Mouse (Mus musculus) kidney, adult 8-10 months (tissue): Measurements from ENCODE around the gene Cacna1i.
A peak's percentile ranks its signal among the peaks of the same experiment; 100 is the strongest.

Experiments
- DNase-seq, 2 experiments: peaks; one replicate each; pipeline ENCODE4 v3.0.0; 2022

The Cacna1i gene

DNA sequence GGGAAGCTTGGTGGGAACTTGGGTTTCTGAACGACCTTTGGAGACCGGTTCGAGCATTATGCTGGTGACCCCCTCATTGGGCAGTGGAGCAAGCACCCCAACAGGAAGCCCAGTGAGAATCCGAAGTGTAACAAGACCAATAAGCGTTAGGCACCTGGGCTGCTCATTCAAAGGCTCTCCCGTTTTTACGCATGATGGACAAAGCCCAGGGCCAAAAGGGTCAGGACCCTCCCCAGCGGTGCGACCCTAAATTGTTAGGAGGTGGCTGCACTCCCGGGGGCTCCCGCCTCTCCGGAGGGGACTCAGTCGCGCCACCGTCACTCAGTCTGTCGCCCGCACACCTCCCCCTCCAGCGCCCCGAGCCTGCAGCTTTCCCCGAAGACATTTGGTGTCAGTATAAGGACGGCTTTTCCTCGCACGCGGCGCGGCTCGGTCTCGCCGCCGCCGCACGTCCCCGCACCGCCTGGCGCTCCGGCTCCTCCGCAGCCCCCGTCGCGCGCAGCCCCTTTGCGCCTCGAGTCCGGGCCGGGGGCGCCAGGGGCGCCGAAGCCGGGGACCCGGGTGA, at the start of gene Cacna1i:
Gene Cacna1i, plus strand, starts transcription at position 388 of the 565 bp plus-strand sequence.
- no peak for DNase-seq

DNA sequence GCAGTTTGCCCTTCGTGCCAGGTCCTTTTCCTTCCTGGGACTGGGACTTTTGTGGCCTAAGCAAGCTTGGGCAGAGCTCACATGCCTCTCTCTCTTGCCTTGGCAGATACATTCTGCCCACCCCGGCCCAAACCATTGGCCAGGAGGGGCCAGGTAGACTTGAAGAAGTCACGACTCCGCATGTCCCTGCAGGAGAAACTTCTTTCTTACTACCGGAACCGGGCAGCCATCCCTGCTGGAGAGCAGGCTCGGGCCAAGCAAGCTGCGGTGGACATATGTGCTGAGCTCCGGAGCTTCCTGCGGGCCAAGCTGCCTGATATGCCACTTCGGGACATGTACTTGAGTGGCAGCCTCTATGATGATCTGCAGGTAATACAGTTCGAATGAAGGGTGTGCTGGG, 38.9 kb upstream of the Cacna1i start:
- no peak for DNase-seq

DNA sequence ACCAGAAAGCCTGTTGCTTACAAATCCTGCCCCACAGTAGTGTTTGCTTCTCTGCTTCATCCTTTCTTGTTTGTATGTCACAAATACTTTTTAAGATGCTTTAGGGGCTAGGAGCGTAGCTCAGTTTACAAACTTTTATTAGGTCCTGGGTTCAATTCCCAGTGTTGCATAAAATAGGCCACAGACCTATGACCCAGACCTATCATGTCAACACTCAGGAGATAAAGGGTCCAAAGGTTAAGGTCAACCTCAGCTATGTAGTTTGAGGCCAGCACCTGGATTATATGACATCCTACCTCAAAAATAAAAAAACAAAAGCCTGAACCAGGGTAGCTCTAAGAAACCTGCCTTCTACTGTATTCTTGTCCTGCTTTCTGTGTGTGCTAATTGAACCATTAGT, 38.4 kb upstream of the Cacna1i start:
- DNase-seq = no peak

DNA sequence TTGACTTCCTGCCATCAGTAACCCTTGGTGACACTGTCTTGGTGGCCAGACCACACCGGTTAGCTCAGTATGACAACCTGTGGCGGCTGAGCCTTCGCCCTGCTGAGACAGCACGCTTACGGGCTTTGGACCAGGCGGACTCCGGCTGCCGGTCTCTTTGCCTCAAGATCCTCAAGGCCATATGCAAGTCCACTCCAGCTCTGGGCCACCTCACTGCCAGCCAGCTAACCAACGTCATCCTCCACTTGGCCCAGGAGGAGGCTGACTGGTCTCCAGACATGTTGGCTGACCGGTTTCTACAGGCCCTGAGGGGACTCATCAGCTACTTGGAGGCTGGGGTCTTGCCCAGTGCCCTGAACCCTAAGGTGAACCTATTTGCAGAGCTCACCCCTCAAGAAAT, 37.4 kb upstream of the Cacna1i start:
- no peak for DNase-seq

DNA sequence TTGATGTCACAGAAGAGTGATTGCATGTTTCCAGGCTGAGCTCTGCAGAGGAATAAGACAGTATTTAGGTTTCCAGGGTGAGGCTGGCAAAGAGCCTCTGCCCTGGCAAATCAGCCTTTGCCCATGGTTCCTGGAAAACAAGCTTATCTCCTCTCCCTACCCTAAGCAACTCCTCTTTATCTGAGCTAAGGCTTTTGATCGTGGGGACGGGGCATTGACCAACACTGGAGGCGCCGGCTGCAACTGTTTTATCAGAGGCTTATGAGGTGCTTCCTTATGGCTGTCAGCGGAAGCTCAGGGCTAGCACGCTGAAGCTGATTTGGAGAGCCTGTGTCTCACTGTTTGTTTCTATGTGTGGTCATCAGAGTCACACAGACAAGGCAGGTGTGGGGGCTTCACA, 36.5 kb upstream of the Cacna1i start:
- DNase-seq = no peak

DNA sequence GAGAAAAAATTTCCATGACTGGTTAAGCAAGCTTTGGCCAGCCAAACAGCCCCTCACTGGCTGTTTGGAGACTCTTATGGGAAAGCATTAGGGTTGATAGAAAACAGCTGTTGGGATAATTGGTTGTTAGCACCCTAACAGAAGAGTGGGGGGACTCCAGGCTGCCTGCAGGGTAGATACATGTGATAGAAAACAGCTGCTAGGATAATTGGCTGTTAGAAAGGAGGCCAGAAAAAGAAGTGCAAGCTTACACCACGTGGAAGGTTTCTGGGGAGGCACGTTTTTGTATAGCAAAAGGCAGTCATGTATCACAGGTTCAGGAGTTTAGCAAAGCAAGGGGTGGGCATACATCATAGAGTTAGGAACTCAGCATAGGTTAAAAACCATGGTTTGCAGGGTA, 33.5 kb upstream of the Cacna1i start:
- no peak for DNase-seq

DNA sequence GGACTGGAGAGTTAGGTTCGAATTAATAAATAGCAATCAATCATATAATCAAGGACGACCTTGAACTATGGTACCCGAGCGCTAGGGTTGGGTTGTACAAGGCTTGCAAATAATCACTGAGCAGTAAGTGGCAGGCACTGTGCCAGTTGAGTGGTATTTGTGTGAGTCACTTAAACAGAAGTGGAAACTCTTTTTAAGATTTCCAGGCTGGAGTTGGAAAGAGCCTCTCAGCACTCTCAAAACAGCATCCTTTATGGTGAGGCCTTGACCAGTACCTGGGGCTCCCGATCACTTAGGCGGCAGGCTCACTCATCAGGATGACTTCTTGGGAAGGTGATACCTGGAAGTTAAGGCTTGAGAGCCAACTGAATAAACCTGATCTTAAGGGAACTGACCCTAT, 32.8 kb upstream of the Cacna1i start:
- no peak for DNase-seq

DNA sequence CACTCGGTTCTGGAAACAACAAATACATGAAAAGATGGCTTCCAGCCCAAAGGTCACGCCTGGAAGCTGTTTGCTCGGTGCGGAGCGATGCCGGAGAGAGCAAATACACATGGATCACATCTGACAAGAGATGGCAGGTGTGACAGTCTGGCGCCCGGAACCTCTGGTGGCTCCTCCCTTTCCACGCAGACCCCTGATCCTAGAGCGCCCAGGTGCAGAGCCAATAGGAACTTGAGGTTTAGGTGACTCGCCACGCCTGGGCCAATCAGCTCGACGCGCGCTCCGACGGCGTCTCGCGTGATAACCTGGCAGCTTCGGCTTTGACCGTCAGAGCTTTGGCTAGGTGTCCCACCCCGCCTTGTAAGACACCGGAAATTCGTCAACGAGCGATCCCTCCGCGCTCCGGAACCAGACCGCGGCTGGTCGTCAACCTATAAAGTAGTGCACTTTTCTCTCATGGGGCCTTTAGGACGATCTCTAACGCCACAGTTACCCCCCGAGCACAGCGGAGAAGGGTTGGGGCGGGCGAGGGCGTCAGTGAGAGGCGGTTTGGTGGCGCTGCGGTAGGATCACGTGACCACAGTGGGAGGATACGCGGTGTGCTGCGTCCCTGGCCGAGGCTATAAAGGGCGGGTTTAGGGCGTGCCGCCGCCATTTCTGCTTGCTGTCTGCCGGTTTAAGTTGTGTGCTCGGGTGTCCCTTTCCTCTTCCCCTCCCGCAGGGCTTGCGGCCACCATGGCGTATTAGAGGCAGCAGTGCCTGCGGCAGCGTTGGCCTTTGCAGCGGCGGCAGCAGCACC, 32.0 kb upstream of the Cacna1i start, which contains the start of gene Atf4:
Gene Atf4, plus strand, starts transcription at position 338 of the 799 bp plus-strand sequence.
- peak; percentile 98 to 99 for DNase-seq

DNA sequence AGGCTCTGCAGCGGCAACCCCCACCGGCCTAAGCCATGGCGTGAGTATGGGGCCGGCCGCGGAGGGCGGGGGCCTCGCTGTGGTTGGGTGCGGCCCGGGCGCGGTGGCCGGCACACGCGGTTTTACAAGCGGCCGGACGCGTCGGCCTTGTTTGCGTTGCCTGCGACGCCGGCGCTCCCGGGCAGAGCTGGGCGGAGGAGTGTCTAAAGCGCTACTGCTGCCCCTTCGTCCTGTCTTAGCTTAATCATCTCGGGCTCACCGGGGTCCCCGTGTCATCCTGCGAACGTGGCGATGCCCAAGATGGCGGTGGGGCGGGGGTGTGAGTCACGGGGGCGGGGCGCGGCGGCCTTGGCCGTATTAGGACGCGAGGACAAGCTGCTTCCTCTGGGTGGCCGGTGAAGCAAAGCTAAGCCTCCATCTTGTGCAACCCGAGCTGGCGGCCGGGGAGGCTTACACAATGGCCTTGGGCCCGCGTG, 31.4 kb upstream of the Cacna1i start:
- peak; percentile 69 to 75 for DNase-seq

DNA sequence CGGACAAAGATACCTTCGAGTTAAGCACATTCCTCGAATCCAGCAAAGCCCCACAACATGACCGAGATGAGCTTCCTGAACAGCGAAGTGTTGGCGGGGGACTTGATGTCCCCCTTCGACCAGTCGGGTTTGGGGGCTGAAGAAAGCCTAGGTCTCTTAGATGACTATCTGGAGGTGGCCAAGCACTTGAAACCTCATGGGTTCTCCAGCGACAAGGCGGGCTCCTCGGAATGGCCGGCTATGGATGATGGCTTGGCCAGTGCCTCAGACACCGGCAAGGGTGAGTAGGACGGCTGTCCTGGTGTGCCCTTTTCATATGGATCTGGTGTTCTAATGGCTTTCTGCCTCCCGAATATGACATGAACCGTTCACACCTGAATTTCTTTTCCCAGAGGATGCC, 30.8 kb upstream of the Cacna1i start:
- DNase-seq = no peak

DNA sequence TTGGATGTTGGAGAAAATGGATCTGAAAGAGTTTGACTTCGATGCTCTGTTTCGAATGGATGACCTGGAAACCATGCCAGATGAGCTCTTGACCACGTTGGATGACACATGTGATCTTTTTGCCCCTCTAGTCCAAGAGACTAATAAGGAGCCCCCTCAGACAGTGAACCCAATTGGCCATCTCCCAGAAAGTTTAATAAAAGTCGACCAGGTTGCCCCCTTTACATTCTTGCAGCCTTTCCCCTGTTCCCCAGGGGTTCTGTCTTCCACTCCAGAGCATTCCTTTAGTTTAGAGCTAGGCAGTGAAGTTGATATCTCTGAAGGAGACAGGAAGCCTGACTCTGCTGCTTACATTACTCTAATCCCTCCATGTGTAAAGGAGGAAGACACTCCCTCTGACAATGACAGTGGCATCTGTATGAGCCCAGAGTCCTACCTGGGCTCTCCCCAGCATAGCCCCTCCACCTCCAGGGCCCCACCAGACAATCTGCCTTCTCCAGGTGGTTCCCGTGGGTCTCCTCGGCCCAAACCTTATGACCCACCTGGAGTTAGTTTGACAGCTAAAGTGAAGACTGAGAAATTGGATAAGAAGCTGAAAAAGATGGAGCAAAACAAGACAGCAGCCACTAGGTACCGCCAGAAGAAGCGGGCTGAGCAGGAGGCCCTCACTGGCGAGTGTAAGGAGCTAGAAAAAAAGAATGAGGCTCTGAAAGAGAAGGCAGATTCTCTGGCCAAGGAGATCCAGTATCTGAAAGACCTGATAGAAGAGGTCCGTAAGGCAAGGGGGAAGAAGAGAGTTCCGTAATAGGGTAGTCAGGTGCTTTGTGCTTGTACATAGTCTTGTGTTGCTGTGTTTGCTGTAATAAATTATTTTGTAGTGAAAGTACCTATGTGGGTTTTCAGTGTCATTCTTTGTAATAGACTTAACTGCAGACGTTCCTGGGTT, 30.1 kb upstream of the Cacna1i start:
- no peak for DNase-seq

DNA sequence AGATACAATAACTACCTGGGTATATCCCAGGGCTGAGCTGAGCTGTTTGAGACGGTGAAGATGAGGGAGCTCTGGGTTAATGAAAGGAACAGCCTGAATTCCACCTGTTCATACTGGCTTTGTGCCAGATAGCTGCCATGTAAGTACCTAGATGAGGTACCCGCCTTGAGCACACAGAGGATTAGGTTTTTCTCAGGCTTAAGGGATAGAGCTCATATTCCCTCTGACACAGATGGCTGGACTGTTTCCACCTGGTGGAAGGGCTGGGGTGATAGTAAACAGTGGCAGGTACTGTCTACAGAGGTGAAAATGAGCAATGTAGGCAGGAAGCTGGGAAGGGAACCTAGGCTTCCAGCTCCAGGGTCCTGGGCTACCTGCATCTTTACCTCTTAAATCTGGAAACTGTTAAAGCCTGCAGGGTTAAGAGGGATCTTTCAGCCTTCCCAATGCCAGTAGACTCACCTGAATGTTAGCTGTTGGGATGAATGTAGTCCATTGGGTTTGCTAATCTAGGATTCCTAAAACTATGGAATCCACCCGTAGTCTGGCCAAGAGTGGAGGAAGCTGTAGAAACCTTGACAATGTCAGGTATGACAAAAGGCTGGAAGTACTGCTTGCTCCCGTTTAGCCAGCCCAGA, 29.3 kb upstream of the Cacna1i start:
- no peak for DNase-seq

DNA sequence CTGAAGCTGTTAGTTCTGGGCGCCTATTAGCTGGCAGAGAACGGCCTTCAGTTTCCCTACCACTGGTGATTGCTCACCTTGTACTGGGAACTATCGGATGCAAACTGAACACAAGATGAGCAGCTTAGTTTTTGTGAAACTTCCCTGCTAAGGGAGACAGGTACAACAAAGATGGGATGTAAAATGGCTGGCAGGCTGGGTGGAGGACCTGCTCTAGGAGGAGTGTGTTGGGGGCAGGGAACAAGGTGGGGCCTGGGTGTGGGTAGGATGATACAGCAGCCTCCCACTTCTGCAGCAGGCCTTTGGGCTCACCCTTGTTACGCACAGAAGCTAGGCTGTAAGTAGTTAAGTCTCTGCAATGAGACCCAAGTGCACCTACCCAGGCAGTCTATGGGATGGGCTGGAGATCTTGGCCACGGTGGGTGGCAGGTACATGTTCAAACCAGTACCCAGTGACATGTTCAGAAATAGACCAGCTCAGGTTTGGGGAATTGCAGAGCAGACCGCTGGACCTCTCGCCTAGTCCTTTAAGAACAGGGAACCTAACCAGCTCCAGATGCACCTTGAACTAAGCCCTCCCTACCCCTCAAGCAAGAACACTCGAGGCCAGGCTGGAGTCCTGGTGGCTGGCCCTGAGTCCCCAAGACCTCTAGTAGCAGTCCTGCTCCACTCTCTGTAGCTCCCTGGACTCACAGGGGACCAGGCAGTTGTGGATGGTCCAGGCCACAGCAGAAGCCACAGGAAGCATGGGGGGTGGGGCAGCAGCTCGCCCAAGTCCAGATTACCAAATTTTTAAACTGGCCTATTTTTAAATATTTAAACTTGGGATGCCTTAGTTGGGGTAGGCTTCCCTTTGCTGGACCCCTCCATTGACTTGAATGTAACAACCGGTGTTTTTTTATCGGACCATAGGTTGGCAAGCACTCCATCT, 28.5 kb upstream of the Cacna1i start:
- no peak for DNase-seq

DNA sequence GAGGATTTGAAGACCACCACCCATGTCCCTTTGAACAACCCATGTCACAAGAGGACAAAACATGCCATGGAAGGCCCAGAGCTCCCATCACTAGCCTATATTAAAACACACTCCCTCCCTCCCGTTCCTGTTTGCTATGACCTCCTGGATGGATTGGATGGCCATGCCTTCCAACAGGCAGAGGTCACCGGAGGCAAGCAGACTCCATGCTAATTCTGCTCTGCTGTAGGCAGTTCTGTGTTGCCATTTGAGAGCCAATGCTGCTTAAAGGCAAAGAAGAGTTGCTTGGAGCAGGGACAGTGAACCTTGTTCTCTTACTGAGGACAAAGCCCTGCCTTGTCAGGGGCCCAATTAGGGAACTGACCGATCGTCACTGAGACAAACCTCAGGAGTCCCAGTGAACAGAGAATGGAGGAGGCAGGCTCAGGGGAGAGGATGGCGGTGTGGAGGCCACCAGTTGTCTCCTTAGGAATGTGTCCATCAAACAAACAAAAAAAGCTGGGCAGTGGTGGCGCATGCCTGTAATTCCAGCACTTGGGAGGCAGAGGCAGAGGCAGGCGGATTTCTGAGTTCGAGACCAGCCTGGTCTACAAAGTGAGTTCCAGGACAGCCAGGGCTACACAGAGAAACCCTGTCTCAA, 27.5 kb upstream of the Cacna1i start:
- DNase-seq = no peak

DNA sequence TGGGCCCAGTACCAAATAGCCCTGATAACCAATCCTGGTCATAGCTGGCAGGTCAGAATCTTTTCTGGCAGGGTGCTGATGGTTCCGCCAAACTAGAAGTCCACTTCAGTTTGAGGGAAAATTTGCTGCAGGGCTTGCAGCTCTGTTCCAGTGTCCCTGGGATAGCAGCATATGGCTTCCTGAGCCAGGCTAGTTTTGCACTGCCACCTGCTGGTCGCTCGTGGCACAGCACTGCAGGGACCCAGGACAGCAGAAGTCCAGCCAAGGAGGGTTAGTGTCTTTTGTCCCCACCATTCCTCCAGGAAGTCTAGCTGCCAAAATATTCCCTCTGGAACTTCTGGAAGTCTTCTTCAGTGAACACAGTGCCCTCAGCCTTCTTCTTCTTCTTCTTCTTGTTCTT, 26.4 kb upstream of the Cacna1i start:
- peak; percentile 63 to 86 for DNase-seq

DNA sequence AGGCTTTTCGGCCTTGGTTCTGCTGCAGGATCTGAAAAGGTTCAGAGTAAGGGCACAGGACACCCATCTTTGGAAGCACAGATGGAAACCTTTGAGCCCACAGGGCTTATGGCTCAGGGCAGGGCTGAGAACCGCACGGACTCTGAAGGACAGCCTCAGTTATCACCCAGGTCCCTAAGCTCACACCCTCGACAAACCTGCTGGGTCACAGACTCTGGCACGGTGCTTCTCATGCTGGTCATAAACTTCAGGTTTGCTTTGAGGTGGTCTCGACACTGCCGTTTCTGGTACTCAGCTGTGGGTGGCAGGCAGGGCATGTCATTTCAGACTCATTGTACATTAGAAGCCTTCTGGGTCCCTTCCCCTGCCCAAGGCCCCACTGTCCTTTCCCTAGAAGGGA, 25.9 kb upstream of the Cacna1i start:
- DNase-seq = no peak

DNA sequence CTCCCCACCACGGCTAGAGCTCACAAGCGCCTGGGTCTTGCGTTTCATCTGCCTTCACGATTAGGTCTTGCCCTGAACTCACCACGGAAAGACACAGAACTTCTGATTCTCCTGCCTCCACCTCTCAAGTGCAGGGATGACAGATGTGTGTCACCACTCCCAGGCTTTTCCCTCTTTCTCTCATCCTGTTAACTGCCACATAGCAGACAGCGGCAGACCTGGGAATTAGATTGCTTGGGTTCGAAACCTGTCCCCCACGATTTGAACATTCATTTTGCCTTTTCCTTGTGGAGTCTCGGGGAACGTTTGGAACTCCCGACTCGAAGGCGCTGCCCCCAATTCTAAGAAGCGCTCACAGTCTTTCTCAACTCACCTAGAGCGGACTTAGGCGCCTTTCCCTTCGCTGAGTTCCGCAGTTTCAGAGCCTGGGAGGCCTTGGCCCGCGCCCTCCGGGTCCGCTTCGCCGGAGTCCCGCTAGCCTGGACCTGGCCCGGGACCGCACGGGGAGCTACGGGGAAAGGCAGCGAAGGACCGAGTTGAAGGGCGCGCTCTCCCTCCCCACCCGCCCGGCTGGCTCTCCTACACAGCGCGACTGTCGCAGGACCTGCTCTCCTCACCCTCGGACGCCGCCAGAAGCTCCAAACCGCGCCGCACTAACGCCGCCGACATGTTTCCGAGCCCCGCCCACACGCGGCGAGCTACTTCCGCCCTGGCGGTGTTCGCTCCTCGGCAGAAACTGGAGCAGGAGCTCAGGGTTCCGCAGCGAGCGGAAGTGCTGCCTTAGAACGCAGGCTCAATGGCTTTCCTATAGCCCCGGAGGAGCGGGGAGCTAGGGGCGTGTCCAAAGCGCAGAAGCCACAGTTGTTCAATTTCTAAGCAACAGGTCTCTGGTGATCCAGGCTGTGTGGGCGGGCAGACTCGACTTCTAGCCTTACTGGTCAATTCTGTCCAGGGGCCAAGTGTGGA, 23.1 kb upstream of the Cacna1i start, which contains the start of gene Rps19bp1:
Gene Rps19bp1, minus strand, starts transcription at position 706 of the 966 bp plus-strand sequence.
- DNase-seq = peak; percentile 87 to 88

DNA sequence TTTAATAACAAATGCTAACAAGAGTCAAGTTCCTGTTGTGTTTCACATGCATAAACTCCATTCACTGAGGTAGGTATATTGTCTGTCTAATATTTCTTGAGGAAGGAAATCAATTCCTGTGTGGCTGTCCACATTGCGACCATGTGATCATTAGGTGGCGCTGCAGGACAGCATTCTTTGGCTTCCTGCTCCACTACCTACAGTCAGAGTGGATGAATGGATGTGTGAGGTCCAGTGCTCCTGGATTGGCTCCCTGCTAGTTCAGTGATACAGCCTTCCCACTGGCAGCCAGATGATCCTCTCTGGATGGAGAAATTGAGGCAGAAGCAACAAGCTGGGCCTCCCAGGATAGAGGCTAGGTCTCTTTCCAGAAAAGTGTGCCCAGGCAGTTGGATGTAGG, 20.8 kb upstream of the Cacna1i start:
- DNase-seq = peak; percentile 76 to 89

DNA sequence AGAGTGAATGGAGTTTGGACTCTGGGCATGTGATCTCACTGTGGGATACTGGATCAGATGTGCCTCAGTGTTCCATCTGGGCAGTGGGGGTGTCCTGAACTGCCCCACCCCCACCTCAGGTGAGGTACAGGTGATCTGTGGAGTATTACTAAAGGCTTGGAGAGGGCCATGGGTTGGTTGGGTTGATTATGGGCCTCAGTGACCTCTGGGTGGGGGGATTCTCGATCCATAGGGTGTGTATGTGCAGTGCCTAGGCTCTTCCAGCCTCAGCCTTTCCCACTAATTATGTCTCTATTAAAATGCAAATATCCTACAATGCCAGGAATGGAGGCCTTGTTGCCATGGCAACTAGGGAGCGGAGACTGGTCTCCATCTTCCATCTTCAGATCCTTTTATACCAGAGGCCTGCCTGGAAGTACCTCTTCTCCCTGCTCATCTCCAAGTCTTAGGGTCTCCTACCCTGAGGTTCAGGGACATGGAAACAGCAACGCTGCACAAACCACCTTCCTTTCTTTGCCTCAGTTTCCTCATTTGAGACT, 15.1 kb upstream of the Cacna1i start:
- no peak for DNase-seq

DNA sequence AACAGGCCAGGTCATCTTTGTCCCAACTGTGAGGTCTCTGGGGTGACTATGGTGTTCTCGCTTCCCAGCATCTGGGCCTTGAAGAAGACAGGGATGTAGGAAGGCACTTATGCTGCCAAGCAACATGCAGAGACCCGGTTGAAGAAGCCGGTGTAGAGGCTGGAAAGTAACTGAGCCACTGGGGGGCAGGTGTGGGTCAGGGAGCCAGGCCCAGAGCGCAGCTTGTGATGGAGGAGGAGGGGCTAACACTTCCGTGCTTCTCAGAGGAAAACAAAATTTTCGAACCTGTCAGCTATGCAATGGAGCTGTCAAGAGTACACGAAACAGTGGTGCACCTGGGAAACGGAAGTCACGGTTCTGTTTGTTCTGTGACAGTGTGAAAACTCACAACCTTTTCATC, 9.9 kb upstream of the Cacna1i start:
- no peak for DNase-seq
